Mouse (Mus musculus): ENCODE measurements around the gene Map2k4. TPM values are rescaled to one million over a fixed set of nuclear protein-coding genes. Genes with fewer than 3 reads are reported as not detected.

The Map2k4 gene
- polyA plus RNA-seq, 1 experiment from 2014 or later: 62.3 TPM

GRCm38 (mm10) chr11:65773535-65773934, 14.6 kb downstream of the Map2k4 start:
- 61% methylated on average over 2 of the region's 2 CpGs for WGBS

DNA sequence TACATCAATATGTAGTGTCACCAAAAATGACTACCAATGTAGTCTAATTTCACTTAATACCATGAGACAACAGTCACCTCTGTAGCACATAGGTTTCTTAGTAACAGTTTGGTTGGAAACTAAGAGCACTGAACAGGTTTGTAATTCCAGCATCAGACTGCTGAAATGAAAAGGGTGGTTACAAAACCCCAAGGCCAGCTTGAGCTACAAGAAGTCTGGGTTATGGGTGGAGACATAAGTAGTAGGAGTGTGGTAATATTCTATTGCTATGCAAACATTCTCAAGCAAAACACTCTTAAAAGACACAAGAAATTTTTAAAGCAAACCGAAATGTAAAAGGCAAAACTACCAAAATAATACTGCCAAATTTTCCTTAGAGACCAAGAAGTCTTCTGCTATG, 16.6 kb downstream of the Map2k4 start:
- Histone ChIP-seq H3K27ac (replicated peaks) (no peak overlapping the region), H3K4me3 (no peak overlapping the region), H3K4me2 (no peak overlapping the region), H3K27me3 (replicated peaks) (no peaks in the 10 kb centered on the region), H3K9ac (no peak overlapping the region), H3K4me1 (peaks cover 46% of the 10 kb centered on the region), H3K36me3 (no peaks in the 10 kb centered on the region), H3K9me3 (no peaks in the 10 kb centered on the region)
- no peak for ATAC-seq (ENCODE audit: extremely low read depth, insufficient number of reproducible peaks, low FRiP score, low TSS enrichment)
- WGBS: 87% methylated on average over 1 of the region's 1 CpGs

More at GRCm38 (mm10) chr11:65773535-65773934, 14.6 kb downstream of the Map2k4 start:
- H3K36me3 ChIP-seq: no peaks in the 10 kb centered on the region
- peaks cover 57% of the 10 kb centered on the region for H3K4me1 ChIP-seq
- ATAC-seq (ENCODE audit: extremely low read depth, insufficient number of reproducible peaks, low FRiP score, low TSS enrichment): no peak
- H3K9me3 ChIP-seq: no peaks in the 10 kb centered on the region
- no peak overlapping the region for H3K9ac ChIP-seq
- no peak overlapping the region for H3K27ac ChIP-seq (replicated peaks)
- no peak overlapping the region for H3K4me3 ChIP-seq
- H3K4me2 ChIP-seq: no peak overlapping the region; the same call in 1 of the 2 replicates
- H3K27me3 ChIP-seq (replicated peaks): no peaks in the 10 kb centered on the region

GRCm38 (mm10) chr11:65769990-65770389, 18.1 kb downstream of the Map2k4 start:
- no peaks in the 10 kb centered on the region for H3K36me3 ChIP-seq
- H3K4me1 ChIP-seq: peaks cover 41% of the 10 kb centered on the region
- H3K27ac ChIP-seq (replicated peaks): no peak overlapping the region
- ATAC-seq (ENCODE audit: extremely low read depth, insufficient number of reproducible peaks, low FRiP score, low TSS enrichment): no peak
- H3K9me3 ChIP-seq: no peaks in the 10 kb centered on the region
- WGBS: 46% methylated on average over 5 of the region's 5 CpGs
- H3K27me3 ChIP-seq (replicated peaks): no peaks in the 10 kb centered on the region
- no peak overlapping the region for H3K4me3 ChIP-seq
- no peak overlapping the region for H3K4me2 ChIP-seq
- H3K9ac ChIP-seq: no peak overlapping the region

DNA sequence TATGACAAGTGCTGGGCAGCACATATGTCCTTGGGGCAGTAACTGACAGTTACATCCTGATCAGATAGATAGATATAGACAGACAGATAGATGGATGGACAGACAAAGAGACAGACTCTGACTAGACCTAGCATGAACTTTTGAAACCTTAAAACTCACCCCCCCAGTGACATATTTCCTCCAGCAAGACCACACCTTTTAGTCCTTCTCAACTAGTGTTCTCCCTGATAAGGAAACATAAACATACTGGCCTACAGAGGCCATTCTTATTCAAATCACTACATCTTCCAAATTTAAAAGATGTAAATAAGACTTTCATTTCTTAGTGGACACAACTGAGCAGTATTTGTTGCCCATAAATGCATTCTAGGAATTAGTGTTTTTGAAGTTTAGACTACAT, 19.7 kb downstream of the Map2k4 start:
- no peaks in the 10 kb centered on the region for H3K27me3 ChIP-seq (replicated peaks)
- no peaks in the 10 kb centered on the region for H3K9me3 ChIP-seq
- H3K4me2 ChIP-seq: no peak overlapping the region
- no peak overlapping the region for H3K4me3 ChIP-seq
- peaks cover 34% of the 10 kb centered on the region for H3K4me1 ChIP-seq
- H3K9ac ChIP-seq: no peak overlapping the region
- no peak for ATAC-seq (ENCODE audit: extremely low read depth, insufficient number of reproducible peaks, low FRiP score, low TSS enrichment)
- no peaks in the 10 kb centered on the region for H3K36me3 ChIP-seq
- H3K27ac ChIP-seq (replicated peaks): no peak overlapping the region

- ATAC-seq (ENCODE audit: extremely low read depth, insufficient number of reproducible peaks, low FRiP score, low TSS enrichment): no peak
- no peak overlapping the region for H3K4me2 ChIP-seq
- no peaks in the 10 kb centered on the region for H3K36me3 ChIP-seq
- no peak overlapping the region for H3K27ac ChIP-seq (replicated peaks)
- H3K4me1 ChIP-seq: peaks cover 10% of the 10 kb centered on the region
- H3K27me3 ChIP-seq (replicated peaks): no peaks in the 10 kb centered on the region
- H3K9me3 ChIP-seq: no peaks in the 10 kb centered on the region
- H3K4me3 ChIP-seq: no peak overlapping the region
- H3K9ac ChIP-seq: no peak overlapping the region
- 84% methylated on average over 2 of the region's 2 CpGs for WGBS
Measured at GRCm38 (mm10) chr11:65760912-65761311, 27.2 kb downstream of the Map2k4 start.

DNA sequence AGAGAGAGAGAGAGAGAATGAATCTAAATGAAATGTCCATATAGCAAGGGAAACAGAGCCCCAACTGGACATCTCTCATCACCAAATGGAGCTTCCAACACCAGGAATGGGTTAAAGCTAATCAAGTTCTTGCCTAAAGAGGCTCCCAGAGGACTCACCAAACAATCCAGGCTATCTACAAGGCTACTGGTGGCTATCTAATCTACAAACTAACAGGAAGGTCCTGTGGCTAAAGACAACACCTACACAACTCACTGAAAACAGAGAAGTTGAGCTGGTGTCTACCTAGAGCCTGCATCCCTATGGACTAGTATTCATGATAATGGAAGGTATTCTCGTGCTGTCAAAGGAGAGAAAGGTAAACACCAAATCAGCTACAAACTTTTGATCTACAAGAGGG, 28.7 kb downstream of the Map2k4 start:
- WGBS: 52% methylated on average over 1 of the region's 1 CpGs
- H3K9ac ChIP-seq: no peak overlapping the region
- H3K36me3 ChIP-seq: 0 out of 2 replicates have a peak, but pooled peaks cover 2% of the 10 kb centered on the region
- H3K4me1 ChIP-seq: peaks cover 19% of the 10 kb centered on the region
- H3K27ac ChIP-seq (replicated peaks): no peak overlapping the region
- H3K4me2 ChIP-seq: no peak overlapping the region
- H3K27me3 ChIP-seq (replicated peaks): no peaks in the 10 kb centered on the region
- H3K4me3 ChIP-seq: no peak overlapping the region
- ATAC-seq (ENCODE audit: extremely low read depth, insufficient number of reproducible peaks, low FRiP score, low TSS enrichment): no peak
- no peaks in the 10 kb centered on the region for H3K9me3 ChIP-seq

- Histone ChIP-seq H3K4me2 (no peak overlapping the region), H3K9me3 (no peaks in the 10 kb centered on the region), H3K27me3 (replicated peaks) (no peaks in the 10 kb centered on the region), H3K9ac (no peak overlapping the region), H3K4me1 (peaks cover 28% of the 10 kb centered on the region), H3K4me3 (no peak overlapping the region), H3K27ac (replicated peaks) (0 out of 2 replicates have a peak overlapping the region, but pooled peaks have one; percentile 36), H3K36me3 (0 out of 2 replicates have a peak, but pooled peaks cover 5% of the 10 kb centered on the region)
- no peak for ATAC-seq (ENCODE audit: extremely low read depth, insufficient number of reproducible peaks, low FRiP score, low TSS enrichment)
- WGBS: 78% methylated on average over 4 of the region's 4 CpGs
Measured at GRCm38 (mm10) chr11:65754161-65754560, 33.9 kb downstream of the Map2k4 start.

GRCm38 (mm10) chr11:65753593-65753992, 34.5 kb downstream of the Map2k4 start:
- WGBS: 14% methylated on average over 2 of the region's 2 CpGs
- H3K4me3 ChIP-seq: no peak overlapping the region
- no peak for ATAC-seq (ENCODE audit: extremely low read depth, insufficient number of reproducible peaks, low FRiP score, low TSS enrichment)
- H3K9me3 ChIP-seq: no peaks in the 10 kb centered on the region
- peak overlapping the region; percentile 63 for H3K27ac ChIP-seq (replicated peaks)
- no peaks in the 10 kb centered on the region for H3K27me3 ChIP-seq (replicated peaks)
- H3K4me1 ChIP-seq: peaks cover 28% of the 10 kb centered on the region
- H3K4me2 ChIP-seq: peak overlapping the region; percentile 11; the same call in 1 of the 2 replicates
- no peak overlapping the region for H3K9ac ChIP-seq
- 0 out of 2 replicates have a peak, but pooled peaks cover 5% of the 10 kb centered on the region for H3K36me3 ChIP-seq

DNA sequence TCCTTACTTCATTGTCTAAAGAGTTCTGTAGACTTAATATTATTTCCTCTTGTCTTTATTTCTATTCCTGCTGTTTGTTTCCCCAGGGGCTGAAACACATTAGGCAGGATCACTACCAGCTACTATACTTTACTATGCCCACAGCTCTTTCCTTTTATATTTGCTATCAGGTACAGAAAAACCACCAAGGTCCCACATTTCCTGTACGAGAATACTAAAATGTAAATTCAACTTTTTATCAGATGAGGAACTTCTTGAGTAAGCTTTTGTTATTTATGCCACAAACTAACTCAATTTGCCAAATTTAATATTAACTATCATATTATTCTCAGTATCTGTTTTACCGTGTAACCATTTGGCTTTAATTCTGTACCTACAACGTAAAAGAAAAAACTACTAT, 37.6 kb downstream of the Map2k4 start:
- no peak for ATAC-seq (ENCODE audit: extremely low read depth, insufficient number of reproducible peaks, low FRiP score, low TSS enrichment)
- Histone ChIP-seq H3K27me3 (replicated peaks) (no peaks in the 10 kb centered on the region), H3K4me1 (peaks cover 42% of the 10 kb centered on the region), H3K27ac (replicated peaks) (no peak overlapping the region), H3K4me2 (no peak overlapping the region), H3K9ac (no peak overlapping the region), H3K36me3 (0 out of 2 replicates have a peak, but pooled peaks cover 10% of the 10 kb centered on the region), H3K9me3 (no peaks in the 10 kb centered on the region), H3K4me3 (no peak overlapping the region)
- 87% methylated on average over 3 of the region's 3 CpGs for WGBS

- Histone ChIP-seq H3K4me3 (no peak overlapping the region), H3K27me3 (replicated peaks) (no peaks in the 10 kb centered on the region), H3K27ac (replicated peaks) (no peak overlapping the region), H3K9ac (no peak overlapping the region), H3K36me3 (peaks cover 17% of the 10 kb centered on the region; the same call in 1 of the 2 replicates), H3K4me1 (peaks cover 21% of the 10 kb centered on the region), H3K4me2 (no peak overlapping the region), H3K9me3 (no peaks in the 10 kb centered on the region)
- no peak for ATAC-seq (ENCODE audit: extremely low read depth, insufficient number of reproducible peaks, low FRiP score, low TSS enrichment)
Measured at GRCm38 (mm10) chr11:65747433-65747832, 40.7 kb downstream of the Map2k4 start.

GRCm38 (mm10) chr11:65745707-65746333, 42.3 kb downstream of the Map2k4 start:
- WGBS: 85% methylated on average over 8 of the region's 8 CpGs
- Histone ChIP-seq H3K4me2 (no peak overlapping the region), H3K4me1 (peaks cover 21% of the 10 kb centered on the region), H3K36me3 (peaks cover 14% of the 10 kb centered on the region; the same call in 1 of the 2 replicates), H3K9ac (0 out of 2 replicates have a peak overlapping the region, but pooled peaks have one; percentile 29), H3K27ac (replicated peaks) (no peak overlapping the region), H3K4me3 (no peak overlapping the region), H3K9me3 (no peaks in the 10 kb centered on the region), H3K27me3 (replicated peaks) (no peaks in the 10 kb centered on the region)
- no peak for ATAC-seq (ENCODE audit: extremely low read depth, insufficient number of reproducible peaks, low FRiP score, low TSS enrichment)

GRCm38 (mm10) chr11:65743866-65744265, 44.2 kb downstream of the Map2k4 start:
- no peaks in the 10 kb centered on the region for H3K9me3 ChIP-seq
- H3K4me3 ChIP-seq: no peak overlapping the region
- no peak overlapping the region for H3K9ac ChIP-seq
- WGBS: 85% methylated on average over 3 of the region's 3 CpGs
- ATAC-seq (ENCODE audit: extremely low read depth, insufficient number of reproducible peaks, low FRiP score, low TSS enrichment): no peak
- H3K36me3 ChIP-seq: peaks cover 14% of the 10 kb centered on the region; the same call in 1 of the 2 replicates
- no peak overlapping the region for H3K27ac ChIP-seq (replicated peaks)
- H3K4me2 ChIP-seq: no peak overlapping the region
- peaks cover 31% of the 10 kb centered on the region for H3K4me1 ChIP-seq
- no peaks in the 10 kb centered on the region for H3K27me3 ChIP-seq (replicated peaks)
